Mouse (Mus musculus) liver, adult 2 months (tissue): ENCODE data around the gene Fer. TPM values are rescaled to one million over a fixed set of nuclear protein-coding genes. Genes with fewer than 3 reads are reported as not detected.
A peak's percentile ranks its signal among the peaks of the same experiment; 100 is the strongest.

Source experiments
- DNase-seq: peaks from one replicate; pipeline ENCODE4 v3.0.0-alpha.2; 2011; ENCODE audit warnings: low read depth, low spot score; ENCODE audit errors: extremely low read depth
- H3K27ac ChIP-seq: fragments of 200-500 bp; replicated peaks from 2 replicates; pipeline ENCODE4 v1.5.1; 2012; ENCODE audit warnings: low read depth, mild to moderate bottlenecking, control low read depth, inconsistent platforms, low read length; ENCODE audit not compliant: insufficient read depth
- H3K27me3 ChIP-seq: fragments of 200-500 bp; 2 replicates; pipeline ENCODE4 v1.6.1; 2012; ENCODE audit warnings: mild to moderate bottlenecking, moderate library complexity, low read length, inconsistent platforms; ENCODE audit not compliant: control insufficient read depth, insufficient read depth
- H3K36me3 ChIP-seq: fragments of 200-500 bp; 2 replicates; pipeline ENCODE4 v1.6.1; 2012; ENCODE audit warnings: low read length, inconsistent platforms; ENCODE audit not compliant: control insufficient read depth, insufficient read depth
- H3K4me1 ChIP-seq: fragments of 200-500 bp; 2 replicates; pipeline ENCODE4 v1.6.1; 2011; ENCODE audit warnings: low read length; ENCODE audit not compliant: control insufficient read depth, insufficient read depth
- H3K4me3 ChIP-seq: fragments of 200-500 bp; 2 replicates; pipeline ENCODE4 v1.5.1; 2011; ENCODE audit warnings: low read depth, mild to moderate bottlenecking, control low read depth, low read length, moderate library complexity; ENCODE audit not compliant: insufficient read depth
- H3K79me2 ChIP-seq: fragments of 200-500 bp; 2 replicates; pipeline ENCODE4 v1.6.1; 2012; ENCODE audit warnings: inconsistent platforms, mild to moderate bottlenecking, low read length, moderate library complexity; ENCODE audit not compliant: control insufficient read depth, insufficient read depth
- H3K9ac ChIP-seq: fragments of 200-500 bp; 2 replicates; pipeline ENCODE4 v1.6.1; 2012; ENCODE audit warnings: low read depth, mild to moderate bottlenecking, control low read depth, inconsistent platforms, low read length
- CTCF ChIP-seq: fragments of 200-500 bp; IDR thresholded peaks from 2 replicates; pipeline ENCODE4 v1.5.1; 2011; ENCODE audit warnings: low read depth, low read length, control low read depth
- POLR2A ChIP-seq: fragments of 200-500 bp; IDR thresholded peaks from 2 replicates; pipeline ENCODE4 v1.6.1; 2011; ENCODE audit warnings: low read length, control low read depth; ENCODE audit not compliant: insufficient read depth; ENCODE audit errors: extremely low read depth
- WGBS: fragments of 180-500 bp; shearing (Covaris S2); methylation state at CpG from one replicate; pipeline ENCODE4 v1.1.7; 2018; 5-methylcytosine and 5-hydroxymethylcytosine counted together
- polyA plus RNA-seq: library from polyadenylated mRNA; depleted of rRNA; stranded (reverse); fragments of >200 nt; gene quantifications from 2 replicates; pipeline ENCODE4 v1.2.3, GENCODE M21; 2012
- total RNA-seq: library from RNA; depleted of rRNA; stranded (reverse); fragments of >200 nt; gene quantifications from 2 replicates; pipeline ENCODE4 v1.2.3, GENCODE M21; 2014

Fer gene
- total and polyA plus RNA-seq, 2 experiments = 1.3 to 12.0 TPM

DNA sequence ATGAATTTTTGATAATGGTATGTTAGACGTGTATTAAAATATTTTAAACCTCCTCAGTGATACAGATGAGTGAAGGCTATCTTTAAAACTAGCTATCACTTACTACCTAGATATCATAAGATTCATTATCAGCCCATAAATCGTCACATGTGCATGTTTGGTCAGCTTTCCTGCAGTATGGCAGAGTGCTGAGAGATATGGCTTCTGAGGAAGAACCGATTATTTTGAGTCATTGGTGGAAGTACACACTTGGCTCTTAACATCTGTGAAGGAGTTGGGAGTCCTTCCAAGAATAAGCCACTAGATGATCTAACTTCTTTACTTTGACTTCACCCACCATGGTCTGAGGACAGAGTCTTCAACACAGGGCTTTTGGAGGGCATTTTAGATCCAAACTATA, 117.3 kb downstream of the Fer start:
- Histone ChIP-seq H3K9ac (no peak overlapping the region), H3K27me3 (no peaks in the 10 kb centered on the region), H3K27ac (no peak overlapping the region), H3K4me1 (no peaks in the 10 kb centered on the region), H3K4me3 (no peak overlapping the region), H3K36me3 (peaks cover 6% of the 10 kb centered on the region), H3K79me2 (no peaks in the 10 kb centered on the region)
- DNase-seq = no peak
- 82% methylated on average over 3 of the region's 3 CpGs for WGBS
- TF ChIP-seq CTCF = no peak

DNA sequence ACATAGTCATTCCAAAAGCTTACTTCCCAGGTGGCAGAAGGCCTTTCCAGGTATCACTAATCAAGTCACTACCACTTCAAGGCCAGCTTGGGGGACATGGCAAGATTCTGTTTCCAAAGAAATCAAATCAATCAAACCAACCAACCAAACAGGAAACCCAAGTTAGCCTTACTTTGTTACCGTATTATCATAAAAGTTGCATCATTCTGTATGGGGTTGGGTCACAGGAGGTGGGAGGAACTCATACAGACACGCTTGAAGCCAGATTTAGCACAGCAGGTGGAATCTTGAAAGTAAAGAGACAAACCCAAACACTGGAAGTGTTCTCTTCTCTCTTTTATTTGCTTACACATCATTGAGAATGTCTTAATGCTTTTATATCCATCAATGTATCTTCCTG, 125.8 kb downstream of the Fer start:
- H3K4me1 ChIP-seq = no peaks in the 10 kb centered on the region
- H3K36me3 ChIP-seq = peaks cover 2% of the 10 kb centered on the region; the same call in 1 of the 2 replicates
- TF ChIP-seq CTCF (no peak), POLR2A (no peak)
- H3K9ac ChIP-seq = no peak overlapping the region
- H3K79me2 ChIP-seq = no peaks in the 10 kb centered on the region
- H3K27ac ChIP-seq = no peak overlapping the region
- H3K4me3 ChIP-seq = no peak overlapping the region
- WGBS = 51% methylated on average over 2 of the region's 2 CpGs
- no peaks in the 10 kb centered on the region for H3K27me3 ChIP-seq
- no peak for DNase-seq

DNA sequence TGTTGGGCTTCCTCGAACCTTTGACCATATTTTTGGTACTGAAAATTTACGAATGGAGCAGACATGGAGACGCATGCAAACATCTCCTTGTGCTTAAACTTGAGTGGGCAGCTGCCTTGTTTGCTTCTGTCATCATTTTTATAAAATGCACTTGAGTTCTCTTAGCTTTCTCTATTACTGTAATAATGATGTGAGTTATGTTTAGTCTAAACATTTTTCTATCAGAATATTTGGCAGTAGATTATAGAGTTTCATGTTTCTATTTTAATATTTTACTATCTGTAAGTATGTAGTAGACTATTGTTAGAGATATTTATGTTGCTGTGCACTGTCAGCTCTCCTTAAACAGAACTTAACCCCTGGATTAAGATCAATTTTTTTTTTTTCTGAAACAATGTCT, 128.3 kb downstream of the Fer start:
- Histone ChIP-seq H3K79me2 (no peaks in the 10 kb centered on the region), H3K9ac (no peak overlapping the region), H3K4me3 (no peak overlapping the region), H3K4me1 (no peaks in the 10 kb centered on the region), H3K27ac (no peak overlapping the region), H3K36me3 (peaks cover 2% of the 10 kb centered on the region; the same call in 1 of the 2 replicates), H3K27me3 (no peaks in the 10 kb centered on the region)
- TF ChIP-seq POLR2A = no peak
- no peak for TF ChIP-seq CTCF
- WGBS = 89% methylated on average over 3 of the region's 3 CpGs
- DNase-seq = no peak

DNA sequence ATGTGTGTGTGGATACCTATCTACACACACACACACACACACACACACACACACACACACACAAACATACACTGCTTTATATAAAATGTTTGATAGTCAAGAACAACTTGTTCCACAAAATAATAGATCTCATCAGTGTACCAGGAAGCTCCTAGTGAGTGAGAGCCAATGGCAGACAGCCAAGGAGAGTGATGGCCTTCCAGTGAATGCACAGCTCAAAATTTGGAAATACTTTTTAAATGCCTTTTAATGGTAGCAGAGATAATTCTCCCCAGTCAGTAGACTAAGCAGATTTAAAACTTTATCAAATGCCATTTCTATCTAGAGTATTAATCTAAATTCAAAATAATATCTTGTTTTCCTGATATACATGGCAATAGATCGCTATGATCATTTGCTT, 133.1 kb downstream of the Fer start:
- H3K4me3 ChIP-seq = no peak overlapping the region
- peak; percentile 6 for DNase-seq
- no peaks in the 10 kb centered on the region for H3K27me3 ChIP-seq
- H3K36me3 ChIP-seq = peaks cover 2% of the 10 kb centered on the region; the same call in 1 of the 2 replicates
- no peaks in the 10 kb centered on the region for H3K79me2 ChIP-seq
- H3K27ac ChIP-seq = no peak overlapping the region
- 98% methylated on average over 1 of the region's 1 CpGs for WGBS
- no peak overlapping the region for H3K9ac ChIP-seq
- no peaks in the 10 kb centered on the region for H3K4me1 ChIP-seq
- TF ChIP-seq POLR2A (no peak), CTCF (no peak)

DNA sequence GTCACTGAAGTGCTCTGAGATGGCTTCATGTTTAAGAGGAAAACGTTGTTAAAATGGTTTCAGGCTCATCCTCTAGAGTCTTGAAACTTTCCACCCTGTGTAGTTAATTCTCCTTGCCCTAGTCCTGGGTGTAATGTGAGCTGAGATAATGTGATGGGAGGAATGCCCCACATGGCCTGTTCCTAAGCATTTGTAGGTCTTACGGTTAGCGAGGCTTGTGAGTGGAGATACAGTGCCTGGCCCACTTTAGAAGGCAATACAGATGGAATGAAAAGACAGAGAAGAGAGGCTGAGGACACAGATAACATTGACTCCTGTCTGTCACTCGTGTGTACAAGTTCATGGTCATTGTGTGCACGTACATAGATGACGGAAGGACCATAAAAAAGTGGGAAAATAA, 134.8 kb downstream of the Fer start:
- TF ChIP-seq POLR2A (no peak), CTCF (no peak)
- no peak for DNase-seq
- Histone ChIP-seq H3K27me3 (no peaks in the 10 kb centered on the region), H3K9ac (no peak overlapping the region), H3K36me3 (peaks cover under 1% of the 10 kb centered on the region; the same call in 1 of the 2 replicates), H3K4me1 (no peaks in the 10 kb centered on the region), H3K79me2 (no peaks in the 10 kb centered on the region), H3K4me3 (no peak overlapping the region), H3K27ac (no peak overlapping the region)
- WGBS = 95% methylated on average over 6 of the region's 6 CpGs

DNA sequence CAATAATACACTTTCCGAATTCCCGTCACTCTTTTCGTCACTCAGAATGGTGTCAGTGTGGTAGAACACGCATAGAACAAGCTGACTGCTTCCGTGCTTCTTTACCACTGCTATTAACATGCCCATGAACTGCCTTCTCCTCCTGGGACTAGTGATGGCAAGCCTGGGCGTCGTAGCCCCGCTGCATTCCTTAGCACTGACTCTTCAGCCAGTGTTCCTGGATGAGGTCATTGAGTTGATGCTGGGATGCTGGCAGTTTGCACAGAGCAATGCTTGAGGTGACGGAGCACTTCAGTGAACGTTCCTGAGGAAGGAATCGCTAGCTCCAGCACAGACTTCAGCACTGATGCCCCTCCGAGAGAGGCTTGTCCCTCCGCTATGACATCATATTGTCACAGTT, 140.6 kb downstream of the Fer start:
- Histone ChIP-seq H3K27ac (no peak overlapping the region), H3K79me2 (no peaks in the 10 kb centered on the region), H3K9ac (no peak overlapping the region), H3K27me3 (no peaks in the 10 kb centered on the region), H3K4me1 (no peaks in the 10 kb centered on the region), H3K36me3 (no peaks in the 10 kb centered on the region), H3K4me3 (no peak overlapping the region)
- TF ChIP-seq POLR2A = no peak
- TF ChIP-seq CTCF = no peak
- DNase-seq = no peak
- 89% methylated on average over 13 of the region's 13 CpGs for WGBS
